Mouse (Mus musculus): ENCODE measurements around the gene Ly6g6c.

Gene Ly6g6c

DNA sequence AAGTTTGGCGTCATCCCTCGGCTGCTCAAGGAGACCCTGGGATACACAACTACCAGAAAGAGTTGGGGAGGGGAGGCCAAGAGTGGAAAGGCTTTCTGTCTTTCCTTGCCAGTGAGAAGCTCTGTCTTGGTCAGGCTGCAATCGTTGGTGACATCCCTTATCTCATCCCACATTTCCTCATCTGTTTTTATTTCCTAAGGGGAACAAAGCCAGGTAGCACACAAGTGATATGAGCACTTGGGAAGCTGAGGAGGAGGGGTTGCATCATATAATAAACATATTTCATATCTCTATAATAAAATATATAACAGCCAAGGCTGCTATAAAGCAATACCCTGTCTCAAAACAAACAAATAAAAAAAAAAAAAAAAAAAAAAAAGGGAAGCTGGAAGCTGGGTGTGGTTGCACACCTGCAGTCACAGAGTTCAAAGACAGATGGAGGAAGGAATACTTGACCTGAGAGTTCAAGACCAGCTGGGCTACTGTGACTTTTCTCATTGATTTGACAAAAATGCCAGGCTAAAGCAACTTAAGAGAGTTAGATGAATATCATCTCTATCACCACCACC is 18.8 kb downstream of the Ly6g6c start:
- no peak for DNase-seq (ENCODE audit: low spot score)

DNA sequence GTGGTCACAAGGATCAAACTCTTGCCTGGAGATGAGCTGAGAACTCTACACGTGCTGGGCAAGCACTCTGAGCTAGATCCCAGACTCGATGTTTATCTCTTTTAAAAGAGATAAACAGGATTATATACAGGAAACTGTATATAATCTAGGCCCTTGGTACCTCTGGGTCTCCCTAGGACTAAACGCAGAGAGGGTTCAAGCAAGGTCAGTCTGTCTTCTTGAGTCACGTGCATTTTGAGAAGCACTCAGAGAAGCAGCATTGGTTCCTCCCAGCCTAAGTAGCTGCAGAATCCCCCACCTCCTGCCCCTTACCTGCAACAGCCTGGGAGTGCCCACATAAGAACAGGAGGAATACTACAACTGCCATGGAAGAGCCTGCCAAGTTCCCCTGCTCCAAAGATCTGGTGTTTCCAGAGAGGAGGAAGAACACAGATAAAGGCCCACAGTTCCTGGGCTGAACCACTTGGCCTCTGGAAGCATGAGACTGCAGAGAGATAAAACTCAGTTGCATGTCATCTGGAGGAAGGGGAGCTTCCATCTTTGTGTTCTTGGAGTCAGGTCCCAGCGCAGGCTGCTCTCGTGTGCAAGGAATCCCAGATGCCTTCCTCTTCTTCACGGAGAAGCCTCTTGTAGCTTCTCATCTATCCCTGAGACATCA is 20.1 kb downstream of the Ly6g6c start, which contains the start of gene Ly6g6f:
Gene Ly6g6f, minus strand, starts transcription at position 403 of the 658 bp plus-strand sequence.
- no peak for DNase-seq (ENCODE audit: low spot score)

- no peak for DNase-seq (ENCODE audit: low spot score)
These were observed 23.0 kb downstream of the Ly6g6c start for GRCm38 (mm10) chr17:35088151-35088550.

GRCm38 (mm10) chr17:35088825-35089644 is 23.8 kb downstream of the Ly6g6c start, which contains the start of gene Abhd16a:
Gene Abhd16a (plus strand): TSS chr17:35089263.
- peak; percentile 88 for DNase-seq (ENCODE audit: low spot score)

- DNase-seq (ENCODE audit: low spot score) = no peak
These were observed 25.2 kb downstream of the Ly6g6c start for GRCm38 (mm10) chr17:35090166-35090932.

- no peak for DNase-seq (ENCODE audit: low spot score)
These were observed 27.4 kb downstream of the Ly6g6c start for GRCm38 (mm10) chr17:35092403-35093198.

DNA sequence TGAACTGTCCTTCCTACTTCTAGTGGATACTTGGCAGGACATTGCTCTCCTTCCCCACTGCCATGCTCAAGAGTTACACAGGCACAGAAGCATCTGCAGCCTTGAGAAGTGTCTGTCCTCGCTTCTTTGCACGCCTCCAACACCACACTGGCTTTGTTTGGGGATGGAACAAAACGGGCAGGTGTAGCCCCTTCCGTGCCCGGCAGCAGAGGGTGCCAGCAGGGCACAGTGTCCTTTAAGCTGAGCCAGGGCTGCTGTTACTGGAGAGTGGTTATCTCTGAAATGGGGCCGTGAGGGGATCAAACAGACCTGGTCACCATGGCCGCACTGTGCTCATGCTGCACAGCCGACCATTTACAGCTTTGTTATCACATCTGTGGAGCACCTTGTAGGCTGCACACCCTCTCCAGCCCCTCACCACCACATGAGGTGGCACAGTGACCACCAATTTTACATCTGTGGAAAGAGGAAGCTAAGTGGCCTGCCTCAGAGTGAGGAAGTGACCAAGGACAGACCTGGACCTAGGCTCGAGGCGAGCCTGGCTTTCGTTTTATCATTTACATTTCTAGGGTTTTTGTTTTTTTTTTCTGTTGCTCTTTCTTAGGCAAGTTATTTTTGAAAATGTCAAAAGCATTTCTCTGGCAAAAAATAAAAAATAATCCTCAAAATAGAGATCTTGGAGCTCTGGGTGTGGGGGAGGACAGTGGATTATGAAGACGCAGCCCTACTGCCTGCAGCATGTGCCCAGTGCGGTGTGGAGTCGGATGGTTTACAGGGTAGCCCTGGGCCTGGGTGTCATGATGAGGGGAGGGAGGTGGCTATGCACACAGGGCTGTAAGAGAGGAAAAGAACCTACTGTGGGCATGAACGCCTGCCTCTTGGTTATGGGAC is 29.5 kb downstream of the Ly6g6c start:
- DNase-seq (ENCODE audit: low spot score) = no peak

DNA sequence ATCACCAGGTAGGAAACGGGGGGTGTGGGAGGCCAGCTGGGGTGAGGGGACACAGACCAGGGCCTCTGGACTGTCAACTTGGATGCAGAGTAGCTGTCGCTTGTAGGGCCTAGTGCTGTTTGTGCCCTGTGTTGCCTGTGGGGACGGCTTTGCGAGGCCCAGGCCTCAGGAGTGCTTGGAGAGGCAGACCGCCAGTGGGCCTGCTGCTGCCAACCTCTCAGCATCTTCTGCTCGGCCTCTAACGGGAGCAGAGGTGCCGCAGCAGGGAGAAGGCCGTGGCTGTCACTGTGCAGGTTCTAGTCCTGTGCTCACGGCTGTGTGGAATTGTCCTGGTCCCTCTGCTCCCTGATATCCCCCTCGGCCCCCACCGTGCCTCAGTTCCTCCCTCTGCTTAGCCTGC is 31.4 kb downstream of the Ly6g6c start:
- no peak for DNase-seq (ENCODE audit: low spot score)

DNA sequence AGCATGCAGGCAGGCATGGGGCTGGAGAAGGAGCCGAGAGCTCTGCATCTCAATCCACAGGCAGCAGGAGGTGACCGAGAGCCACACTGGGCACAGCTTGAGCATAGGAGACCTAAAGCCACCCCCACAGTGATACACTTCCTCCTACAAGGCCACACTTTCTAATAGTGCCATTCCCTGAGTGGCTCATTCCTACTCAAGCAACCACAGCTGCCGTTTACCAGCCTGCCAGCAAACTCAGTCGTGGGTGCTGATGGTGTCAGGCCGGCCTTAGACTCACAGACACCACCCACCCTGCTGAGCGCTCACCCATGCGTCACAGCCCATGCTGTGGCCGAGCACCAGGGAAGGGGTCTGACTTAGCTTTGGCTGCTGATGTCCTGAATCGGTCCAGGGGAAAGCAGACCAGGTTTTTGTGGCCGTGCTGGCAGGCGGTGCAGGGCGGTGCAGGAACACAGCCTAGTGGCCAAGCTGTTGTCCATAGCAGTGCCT is 32.0 kb downstream of the Ly6g6c start:
- no peak for DNase-seq (ENCODE audit: low spot score)

DNA sequence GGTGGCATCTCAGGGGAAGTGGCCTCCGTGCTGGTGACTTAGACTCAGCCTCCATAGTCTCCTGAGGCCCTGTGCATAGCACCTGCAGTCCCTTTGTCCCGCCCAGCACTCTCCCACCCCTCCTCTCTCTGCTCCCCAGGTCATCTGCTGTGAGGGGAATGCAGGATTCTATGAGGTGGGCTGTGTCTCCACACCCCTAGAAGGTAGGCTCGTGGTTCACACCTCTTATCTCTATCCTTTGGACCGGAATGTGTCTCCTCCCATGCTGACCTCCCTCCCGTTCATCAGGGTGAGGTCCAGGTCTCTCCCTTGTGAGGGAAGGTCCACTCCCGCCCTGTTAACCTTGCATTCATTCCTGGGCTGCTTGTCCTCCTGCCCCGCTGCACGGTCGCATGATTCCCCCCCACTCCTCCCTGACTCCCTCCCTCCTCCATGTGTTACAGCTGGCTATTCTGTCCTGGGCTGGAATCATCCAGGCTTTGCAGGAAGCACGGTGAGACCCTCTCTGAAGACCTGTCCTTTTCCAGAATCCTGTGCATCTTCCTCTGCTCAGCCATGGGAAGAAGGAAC is 35.1 kb downstream of the Ly6g6c start:
- no peak for DNase-seq (ENCODE audit: low spot score)

- DNase-seq (ENCODE audit: low spot score) = no peak
These were observed 36.0 kb downstream of the Ly6g6c start for GRCm38 (mm10) chr17:35101161-35101560.

- no peak for DNase-seq (ENCODE audit: low spot score)
These were observed 37.1 kb downstream of the Ly6g6c start for GRCm38 (mm10) chr17:35102299-35102698.

- DNase-seq (ENCODE audit: low spot score) = no peak
These were observed 38.1 kb downstream of the Ly6g6c start for GRCm38 (mm10) chr17:35103221-35103690.

DNA sequence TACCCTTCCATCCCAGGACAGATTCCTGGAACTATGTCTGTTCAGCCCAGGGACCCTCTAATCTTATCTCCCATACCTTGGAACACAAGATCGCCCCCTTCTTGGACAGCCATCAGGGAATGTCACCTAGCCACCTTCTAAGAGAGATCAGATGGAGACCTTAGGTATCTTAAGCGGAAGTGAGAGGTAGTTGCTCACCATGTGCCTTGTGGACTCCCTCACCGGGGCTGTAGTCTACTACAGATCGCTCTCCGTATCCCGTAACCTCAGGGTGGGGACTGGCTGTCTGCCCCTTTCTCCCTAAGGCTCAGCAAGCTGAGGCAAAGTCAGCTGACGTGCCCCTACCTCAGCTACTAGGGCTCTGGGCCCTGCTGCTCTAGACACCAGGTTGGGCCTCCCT is 38.9 kb downstream of the Ly6g6c start:
- DNase-seq (ENCODE audit: low spot score) = no peak

GRCm38 (mm10) chr17:35104754-35105153 is 39.6 kb downstream of the Ly6g6c start:
- DNase-seq (ENCODE audit: low spot score) = no peak

GRCm38 (mm10) chr17:35105740-35106389 is 40.7 kb downstream of the Ly6g6c start:
- DNase-seq (ENCODE audit: low spot score) = no peak

- no peak for DNase-seq (ENCODE audit: low spot score)
These were observed 41.3 kb downstream of the Ly6g6c start for GRCm38 (mm10) chr17:35106522-35106921.

- DNase-seq (ENCODE audit: low spot score) = no peak
These were observed 42.9 kb downstream of the Ly6g6c start, which contains the start of gene Ly6g5c for GRCm38 (mm10) chr17:35108097-35108496. Gene Ly6g5c (plus strand): TSS chr17:35108279.

DNA sequence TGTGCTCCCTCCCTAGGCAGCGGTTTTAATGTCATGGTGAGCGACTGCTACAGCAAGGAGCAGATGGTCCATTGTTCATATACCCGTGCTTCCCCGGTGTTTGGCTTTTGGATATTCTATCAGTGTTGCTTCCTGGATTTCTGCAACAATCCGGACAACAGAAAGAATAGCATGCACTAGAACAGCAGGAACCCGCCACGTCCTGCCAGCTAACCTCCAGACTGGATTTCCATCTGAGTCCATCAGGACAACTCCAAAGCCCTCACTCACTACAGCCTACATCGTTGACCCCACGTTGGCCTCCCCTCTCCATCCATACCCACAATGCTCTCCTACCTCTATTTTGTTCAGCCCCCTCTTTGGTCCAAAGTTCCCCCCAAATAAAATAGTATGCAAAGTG is 46.6 kb downstream of the Ly6g6c start:
- DNase-seq (ENCODE audit: low spot score) = no peak
